Mouse (Mus musculus) frontal cortex, adult 2 months (tissue): ENCODE results near the gene Rp2. TPM values are rescaled to one million over a fixed set of nuclear protein-coding genes. Genes with fewer than 3 reads are reported as not detected.
"Not testable (repeated sequence)": the region's sequence is repeated elsewhere in the genome, so short reads cannot be mapped to it uniquely, and the experiment has no call there.

Source experiments
- DNase-seq, 2 experiments: peaks; one replicate each; pipeline ENCODE4 v3.0.0; 2022; ENCODE audit warnings: low spot score in 1 of 2; ENCODE audit errors: extremely low spot score in 1 of 2
- polyA plus RNA-seq: library from polyadenylated mRNA; depleted of rRNA; stranded (reverse); fragments of >200 nt; gene quantifications from 2 replicates; pipeline ENCODE4 v1.2.3, GENCODE M21; 2012; rRNA removed

The Rp2 gene
- 9.3 and 10.0 TPM in 2 replicates for polyA plus RNA-seq

DNA sequence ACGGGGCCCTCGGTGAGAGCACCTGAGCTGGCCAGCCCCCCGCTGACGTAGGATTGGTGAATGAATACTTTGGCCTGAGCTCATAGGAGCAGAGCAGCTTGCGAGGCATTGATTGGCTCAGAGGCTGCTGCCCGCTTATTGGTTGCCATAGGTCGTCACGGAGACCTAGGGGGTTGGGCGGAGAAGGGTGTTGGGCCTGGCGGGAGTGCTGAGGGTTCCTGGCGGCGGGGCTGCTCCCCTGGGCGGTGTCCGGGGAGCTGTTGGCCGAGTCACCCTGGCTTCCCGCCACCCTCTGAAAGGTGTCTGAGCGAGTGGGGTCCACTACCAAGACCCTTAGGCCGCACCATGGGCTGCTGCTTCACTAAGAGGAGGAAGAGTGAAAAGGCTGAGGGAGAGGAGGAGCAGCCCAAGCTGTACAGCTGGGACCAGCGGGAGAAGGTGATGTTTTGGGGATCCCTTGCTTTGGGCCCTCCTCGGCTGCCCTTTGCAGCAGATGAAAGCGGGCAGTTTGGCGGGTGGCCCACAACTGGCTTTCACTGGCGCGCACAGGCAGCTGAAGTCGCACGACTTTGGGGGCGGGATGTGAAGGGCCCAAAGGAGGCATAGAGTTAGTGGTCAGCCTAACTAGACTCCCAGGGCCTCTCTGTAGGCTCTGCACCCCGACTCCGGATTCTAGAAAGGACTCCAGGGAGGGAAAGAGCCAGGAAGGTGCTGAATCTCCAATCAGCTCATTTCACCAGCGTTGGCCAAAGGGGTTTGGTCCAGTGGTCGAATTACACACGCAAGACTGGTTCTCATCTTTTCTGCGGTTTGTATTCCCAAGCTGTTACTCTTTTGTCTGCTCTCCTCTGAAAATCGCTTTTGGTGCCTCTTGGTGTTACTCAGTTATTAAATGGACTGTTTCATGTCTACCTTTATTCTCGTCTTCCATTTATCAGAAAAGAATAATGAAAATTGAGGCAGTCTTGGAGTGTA lies at the start of gene Rp2:
TSS of gene Rp2 (plus strand) at position 91 of the 975 bp plus-strand sequence.
- DNase-seq = peak; percentile 77 to 78

DNA sequence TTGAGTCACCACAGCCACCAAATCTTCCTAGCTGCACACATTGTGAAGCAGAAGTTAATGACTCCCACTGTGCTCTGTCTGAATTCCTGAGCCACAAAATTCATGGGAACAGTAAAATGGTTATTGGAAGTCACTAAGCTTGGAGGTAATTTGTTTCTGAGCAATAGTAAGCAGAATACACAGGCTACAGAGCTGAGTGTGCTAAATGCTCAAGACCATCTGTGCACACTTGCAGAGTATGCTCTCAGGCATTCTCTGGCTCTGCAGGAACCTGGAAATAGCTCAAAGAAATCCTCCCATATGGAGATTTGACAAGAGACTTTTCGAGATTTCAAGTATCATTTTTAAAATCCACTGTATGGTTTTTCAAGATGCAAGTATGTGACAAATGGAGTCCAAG lies 31.5 kb upstream of the Rp2 start:
- peak; percentile 3 to 43 for DNase-seq

DNA sequence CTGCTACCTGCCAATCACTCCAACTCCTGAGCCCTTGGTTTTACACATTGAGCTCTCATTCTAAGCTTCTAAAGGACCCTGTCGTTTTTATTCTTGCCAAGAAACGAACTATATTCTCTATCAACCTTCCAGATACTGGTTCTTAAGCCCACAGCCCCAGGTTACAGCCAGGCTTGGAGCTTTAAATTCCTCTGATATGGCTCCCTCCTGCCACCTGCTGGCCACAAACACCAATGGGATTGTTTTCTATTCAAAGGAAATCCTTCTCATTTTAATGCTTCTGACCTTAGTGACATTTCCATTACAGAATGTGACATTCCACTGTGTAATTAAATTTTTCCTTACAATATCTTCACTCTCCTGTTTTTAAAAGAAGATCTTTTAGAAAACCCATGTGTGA lies 28.6 kb upstream of the Rp2 start:
- peak in 1 of 2 experiments; percentile 59 for DNase-seq

DNA sequence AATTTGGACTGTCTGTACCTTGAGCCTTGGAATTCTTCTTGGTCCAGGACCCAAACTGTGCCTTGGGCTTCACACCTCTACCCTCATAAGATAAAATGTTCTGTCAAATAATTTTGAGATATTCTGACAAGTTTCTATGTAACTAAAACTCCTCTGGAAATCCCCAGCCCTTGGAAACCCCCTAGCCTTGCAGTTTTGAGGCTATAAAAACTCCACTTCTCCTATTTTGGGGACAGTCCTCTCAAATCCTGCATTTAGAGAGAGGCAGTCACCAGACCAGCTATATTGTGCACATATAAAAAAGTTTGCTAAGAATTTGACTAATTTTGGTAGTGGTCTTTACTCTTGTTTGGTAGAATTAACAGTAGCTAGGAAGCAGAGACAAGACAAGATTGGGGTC lies 19.3 kb upstream of the Rp2 start:
- no peak for DNase-seq

DNA sequence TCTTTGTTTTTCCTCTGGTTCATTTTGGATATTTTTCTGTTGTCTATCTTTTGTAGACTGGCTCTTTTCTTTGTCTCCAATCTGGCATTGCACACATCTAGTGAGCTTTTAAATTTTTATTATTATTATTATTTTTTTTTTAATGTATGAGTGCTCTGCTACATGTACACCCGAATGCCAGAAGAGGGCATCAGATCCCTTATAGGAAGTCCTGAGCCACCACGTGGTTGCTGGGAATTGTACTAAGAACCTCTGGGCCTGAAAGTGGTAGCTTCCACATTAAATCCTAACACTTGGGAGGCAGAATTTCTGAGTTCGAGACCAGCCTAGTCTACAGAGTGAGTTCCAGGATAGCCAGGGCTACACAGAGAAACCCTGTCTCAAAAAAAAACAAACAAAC lies 17.9 kb upstream of the Rp2 start:
- DNase-seq = no peak

DNA sequence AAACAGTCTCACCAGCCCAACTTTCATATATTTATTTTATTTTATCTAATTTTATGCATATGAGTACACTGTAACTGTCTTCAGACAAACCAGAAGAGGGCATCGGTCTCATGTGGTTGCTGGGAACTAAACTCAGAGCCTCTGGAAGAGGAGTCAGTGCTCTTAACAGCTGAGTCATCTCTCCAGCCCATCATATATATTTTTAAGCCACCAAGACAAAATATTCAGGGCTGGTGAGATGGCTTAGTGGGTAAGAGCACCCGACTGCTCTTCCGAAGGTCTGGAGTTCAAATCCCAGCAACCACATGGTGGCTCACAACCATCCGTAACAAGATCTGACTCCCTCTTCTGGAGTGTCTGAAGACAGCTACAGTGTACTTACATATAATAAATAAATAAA lies 14.0 kb upstream of the Rp2 start:
- DNase-seq = not testable (repeated sequence)

DNA sequence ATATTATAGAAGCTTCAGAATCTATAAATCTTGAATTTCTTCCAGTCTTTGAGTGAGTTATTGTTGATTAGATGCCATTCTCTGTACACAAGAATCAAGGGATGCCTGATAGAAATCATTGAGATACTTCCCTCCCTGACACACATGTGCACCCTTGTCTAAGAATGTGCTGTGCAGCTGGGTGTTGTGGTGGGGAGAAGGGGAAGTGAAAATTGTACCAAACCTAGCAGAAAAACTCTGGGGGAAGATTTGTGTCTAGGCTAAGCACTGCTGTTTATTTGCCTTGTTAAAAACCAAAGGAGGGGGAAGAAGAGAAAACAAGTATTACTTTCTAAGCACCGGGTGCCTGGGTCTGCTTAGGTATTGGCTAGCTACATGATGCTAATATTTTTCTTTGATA lies 9.0 kb upstream of the Rp2 start:
- DNase-seq = no peak

DNA sequence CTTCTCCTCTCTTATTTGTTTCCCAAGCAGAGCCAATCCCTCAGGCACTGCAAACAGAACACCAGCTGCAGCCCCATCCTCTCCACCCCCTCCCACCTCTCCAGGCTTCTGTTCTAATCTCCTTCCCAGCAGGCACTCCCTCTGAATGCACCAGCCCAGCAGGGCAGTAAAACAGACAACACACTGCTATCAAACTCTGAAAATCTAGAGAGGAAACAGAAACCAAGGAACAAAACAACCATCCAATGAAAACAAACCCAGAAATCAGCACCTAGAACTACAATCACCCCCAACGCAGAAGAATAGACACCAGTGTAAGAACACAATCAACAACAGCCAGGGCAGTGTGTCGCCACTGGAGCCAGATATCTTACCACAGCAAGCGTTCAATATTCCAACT lies 8.0 kb upstream of the Rp2 start:
- no peak for DNase-seq

DNA sequence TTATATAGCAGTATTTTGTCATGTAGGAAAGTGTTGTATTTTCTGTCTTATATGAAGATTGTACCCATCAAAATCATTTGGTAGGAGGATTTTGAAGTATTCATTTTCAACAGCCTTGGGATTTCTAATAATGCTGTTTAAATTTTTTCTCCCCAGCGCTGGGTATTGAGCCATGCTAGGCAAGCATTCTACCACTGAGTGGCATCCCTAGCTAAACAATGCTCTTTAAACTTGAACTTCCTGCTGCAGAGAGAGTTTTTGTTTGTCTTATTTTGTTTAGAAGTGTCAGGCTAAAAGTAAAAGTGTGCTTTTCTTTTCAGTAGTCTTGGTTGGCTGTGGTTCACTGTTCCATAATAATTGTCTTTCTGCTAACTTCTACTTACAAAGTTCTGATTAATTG lies 1.8 kb downstream of the Rp2 start:
- DNase-seq = no peak

DNA sequence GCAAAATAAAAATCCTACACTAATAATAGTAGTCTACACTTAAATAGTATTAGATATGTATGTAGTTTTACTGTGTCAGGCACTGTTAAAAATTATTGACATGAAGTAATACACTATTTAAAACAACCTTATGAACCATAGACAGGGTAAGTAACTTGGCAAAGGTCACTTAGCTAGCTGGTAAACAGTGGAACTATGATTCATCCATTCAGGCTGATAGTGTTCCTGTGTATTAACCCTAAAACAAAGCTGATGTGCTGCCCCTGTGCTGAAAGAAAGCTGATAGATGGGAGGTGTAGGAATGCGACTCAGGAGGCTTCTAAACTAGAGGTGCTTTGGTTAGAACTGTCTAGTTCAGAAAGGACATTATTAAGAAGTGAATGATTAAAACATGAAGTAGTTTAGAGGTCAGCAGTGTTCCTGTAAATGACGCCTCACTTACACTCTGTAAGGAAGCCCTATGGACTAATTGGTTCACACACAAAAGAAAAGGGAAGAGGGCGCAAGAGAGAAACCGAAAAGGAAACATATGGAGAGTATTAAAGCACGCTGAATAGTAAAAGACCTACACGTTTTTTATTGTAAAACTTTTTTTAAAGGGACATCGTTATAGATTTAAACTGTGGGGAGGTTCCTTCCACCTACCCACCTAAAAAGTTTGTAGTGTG lies 15.2 kb downstream of the Rp2 start:
- DNase-seq = no peak

DNA sequence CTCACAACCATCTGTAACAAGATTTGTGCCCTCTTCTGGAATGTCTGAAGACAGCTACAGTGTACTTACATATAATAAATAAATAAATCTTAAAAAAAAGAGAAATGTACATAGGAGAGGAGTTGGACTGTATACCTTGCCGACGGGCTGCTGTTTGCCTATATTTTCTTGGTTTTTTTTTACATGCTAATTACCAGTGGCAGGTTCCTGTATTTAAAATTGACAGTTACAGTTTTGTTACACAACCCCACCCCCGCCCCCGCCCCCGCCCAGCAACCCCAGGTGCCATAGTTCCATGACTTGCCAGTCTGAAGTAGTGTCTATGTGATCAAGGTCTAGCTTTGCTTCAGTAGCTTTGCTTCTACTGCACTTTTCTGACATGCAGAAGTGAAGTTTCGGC lies 18.0 kb downstream of the Rp2 start:
- DNase-seq = no peak

DNA sequence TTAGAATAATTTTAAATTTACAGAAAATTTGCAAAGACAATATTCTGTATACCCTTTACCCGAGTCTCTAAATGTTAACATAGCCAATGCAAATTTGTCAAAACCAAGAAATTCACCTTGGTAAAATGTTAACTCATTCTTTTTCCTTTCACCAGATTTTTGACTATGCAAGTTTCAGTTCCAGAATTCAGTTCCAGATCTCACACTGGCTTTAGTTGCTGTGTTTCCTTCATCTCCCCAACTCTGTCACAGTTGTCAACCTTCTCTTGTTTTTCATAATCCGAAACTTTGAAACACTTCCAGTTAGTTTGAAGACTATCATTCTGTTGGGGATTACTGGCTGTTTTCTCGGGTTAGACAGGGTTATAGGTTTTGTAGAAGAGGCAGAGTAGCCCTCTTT lies 22.7 kb downstream of the Rp2 start:
- no peak for DNase-seq

DNA sequence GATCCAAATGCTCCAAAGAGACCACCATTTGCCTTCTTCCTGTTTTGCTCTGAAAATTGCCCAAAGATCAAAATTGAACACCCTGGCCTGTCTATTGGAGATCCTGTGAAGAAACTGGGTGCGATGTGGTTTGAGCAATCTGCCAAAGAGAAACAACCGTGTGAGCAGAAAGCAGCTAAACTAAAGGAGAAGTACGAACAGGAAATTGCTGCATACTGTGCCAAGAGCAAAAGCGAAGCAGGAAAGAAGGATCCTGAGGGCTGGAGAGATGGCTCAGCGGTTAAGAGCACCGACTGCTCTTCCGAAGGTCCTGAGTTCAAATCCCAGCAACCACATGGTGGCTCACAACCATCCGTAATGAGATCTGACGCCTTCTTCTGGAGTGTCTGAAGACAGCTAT lies 27.7 kb downstream of the Rp2 start:
- not testable (repeated sequence) for DNase-seq

DNA sequence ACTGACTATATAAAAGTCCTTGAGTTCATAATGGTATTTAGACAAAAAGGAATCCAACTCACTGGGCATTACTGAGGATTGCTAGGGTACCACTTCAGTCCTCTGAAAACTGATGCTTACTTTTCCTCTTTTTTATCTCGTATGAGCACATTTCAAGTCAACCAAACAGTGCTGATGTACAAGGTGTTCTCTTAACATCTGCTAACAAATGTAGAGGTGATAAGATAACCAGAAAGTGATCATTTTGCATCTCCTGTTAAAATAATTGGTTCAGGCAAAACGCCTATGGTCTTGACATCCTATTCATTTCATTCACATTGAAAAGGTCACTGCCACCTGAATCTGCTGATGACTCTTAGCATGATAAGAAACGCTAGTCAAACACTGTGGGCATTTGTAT lies 28.7 kb downstream of the Rp2 start:
- DNase-seq = no peak

DNA sequence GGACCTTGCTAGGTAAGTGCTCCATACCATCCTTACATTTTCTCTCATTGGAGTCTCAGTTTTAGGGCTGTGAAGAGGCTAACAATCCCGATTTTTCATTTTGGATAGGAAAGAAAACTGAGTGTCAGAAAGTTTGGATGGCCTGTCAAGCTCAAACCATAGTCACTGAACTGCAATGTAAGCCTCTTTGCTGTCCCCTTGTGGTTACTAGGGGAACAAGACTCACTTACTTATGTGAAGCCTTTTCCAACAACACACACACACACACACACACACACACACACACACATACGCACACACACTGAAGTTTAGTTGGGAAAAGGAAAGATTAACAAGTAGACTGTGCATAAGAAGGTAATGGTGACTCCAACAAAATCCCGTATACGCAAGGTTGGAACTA lies 39.8 kb downstream of the Rp2 start:
- no peak for DNase-seq

DNA sequence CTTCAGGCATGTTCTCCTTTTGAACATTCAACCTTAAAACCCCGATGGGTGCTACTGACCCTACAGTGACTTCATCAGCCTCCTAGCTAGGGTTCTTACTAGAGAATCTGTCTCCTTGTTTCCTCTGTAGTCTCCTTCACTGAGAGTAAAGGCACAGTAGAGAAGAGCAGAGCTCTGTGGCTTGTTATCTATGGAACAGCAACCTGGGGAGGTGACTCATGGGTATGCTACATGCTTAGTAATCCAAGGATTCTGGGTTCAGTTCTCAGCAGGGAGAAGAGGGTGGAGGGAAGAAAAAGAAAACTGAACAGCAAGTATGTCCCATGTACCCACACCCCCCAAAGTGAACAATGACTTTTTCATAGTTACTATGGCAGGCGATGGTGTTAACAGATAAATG lies 42.6 kb downstream of the Rp2 start:
- DNase-seq = no peak

DNA sequence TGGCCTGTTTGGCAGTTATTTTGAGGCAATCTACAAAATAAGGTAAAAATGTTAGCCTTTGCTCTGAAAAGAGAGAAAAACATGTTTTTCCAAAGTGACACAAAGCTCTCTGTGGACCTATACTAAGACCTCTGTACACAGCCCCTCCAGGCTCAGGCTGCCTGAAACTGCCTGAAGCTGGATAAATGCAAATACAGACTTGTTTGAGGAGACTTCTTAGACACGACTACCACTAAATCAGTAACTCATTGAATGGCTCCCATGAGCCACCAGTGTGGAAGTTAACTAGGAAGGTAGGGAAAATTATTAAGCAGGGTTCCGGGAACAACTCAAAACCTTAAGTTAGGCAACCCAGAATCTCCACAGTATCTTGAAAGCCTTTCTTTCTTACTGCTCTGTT lies 43.4 kb downstream of the Rp2 start:
- no peak for DNase-seq

DNA sequence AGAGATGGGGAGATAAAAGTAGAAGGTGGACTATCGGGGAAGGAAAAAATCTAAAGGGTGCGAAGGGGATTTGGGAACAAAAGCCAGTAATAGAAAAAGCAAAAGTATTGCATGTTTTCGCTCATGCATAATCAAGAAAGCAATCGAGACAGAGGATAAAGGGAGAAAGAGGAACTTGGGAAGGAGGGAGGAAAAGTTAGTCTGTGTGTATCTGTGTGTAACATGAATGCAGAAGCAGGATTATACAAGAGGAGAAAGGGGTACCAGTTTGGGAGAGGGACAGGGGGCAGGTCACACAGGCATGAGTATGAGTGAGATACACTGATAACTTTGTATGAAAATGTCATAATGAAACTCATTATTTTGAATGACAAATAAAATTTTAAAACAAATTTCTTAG lies 47.1 kb downstream of the Rp2 start:
- no peak for DNase-seq

DNA sequence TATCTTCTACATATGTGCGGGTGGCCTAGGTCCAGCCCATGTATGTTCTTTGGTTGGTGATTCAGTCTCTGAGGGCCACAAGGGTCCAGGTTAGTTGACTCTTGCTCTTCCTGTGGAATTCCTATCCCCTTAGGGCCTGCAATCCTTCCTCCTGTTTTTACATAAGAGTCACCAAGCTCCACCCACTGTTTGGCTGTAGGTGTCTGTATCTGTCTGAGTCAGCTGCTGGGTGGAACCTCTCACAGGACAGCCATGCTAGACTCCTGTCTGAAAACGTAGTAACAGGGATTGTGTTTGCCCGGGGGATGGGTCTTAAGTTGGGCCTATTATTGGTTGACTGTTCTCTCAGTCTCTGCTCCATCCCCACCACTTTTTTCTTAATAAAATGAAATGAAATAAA lies 47.9 kb downstream of the Rp2 start:
- no peak for DNase-seq

DNA sequence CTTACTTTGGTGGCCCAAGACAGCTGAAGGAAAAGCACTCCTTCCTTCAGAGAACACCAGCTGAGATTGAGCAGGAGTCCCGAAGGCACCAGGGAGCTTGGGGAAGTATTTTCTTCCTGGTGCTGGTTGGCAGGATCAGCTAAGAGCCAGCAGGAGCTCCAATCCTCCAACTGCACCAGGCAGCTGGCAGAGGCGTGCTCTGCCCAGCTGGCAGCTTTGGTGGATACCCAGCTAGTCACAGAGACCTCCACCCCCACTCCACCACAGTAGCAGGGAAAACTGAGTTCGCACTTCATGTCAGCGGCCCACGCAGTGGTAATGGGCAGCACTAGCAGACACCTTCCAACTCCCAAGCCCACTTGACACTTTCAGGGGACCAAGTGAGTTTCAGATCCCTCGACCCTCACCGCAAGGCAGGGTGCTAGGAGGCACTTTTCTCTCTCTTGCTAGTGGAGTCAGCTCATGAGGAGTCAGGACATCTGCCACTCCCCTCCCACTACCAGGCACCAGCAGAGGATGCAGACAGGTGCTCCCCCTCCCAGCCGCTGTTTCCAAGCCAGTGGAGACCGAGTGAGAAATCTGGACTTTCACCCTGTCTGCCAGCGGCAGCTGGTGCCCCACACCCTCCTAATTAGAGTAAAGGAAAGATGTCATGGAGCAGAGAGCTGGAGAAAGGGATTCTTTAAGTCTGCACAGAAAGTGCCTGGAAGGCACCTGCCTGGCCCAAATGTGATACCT lies 50.8 kb downstream of the Rp2 start:
- peak; percentile 13 to 44 for DNase-seq

DNA sequence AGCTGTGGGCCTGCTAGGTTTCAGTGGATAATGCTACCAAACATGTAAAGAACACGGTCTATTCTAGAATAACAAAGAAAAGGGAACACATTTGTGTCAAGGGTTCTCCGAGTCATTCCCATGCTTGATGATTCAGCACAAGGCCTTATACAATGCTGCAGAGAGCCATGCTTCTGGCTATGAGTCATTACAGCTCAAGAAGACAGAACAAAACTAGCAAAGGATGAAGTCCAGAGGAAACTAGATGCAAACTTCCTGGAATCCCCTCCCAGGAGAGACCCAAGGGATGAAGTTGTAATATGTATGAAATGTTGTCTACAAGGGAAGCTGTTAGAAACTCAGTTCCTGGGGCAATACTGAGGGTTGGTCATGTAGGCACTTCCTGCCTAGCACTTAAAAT lies 54.2 kb downstream of the Rp2 start:
- no peak for DNase-seq
